Mouse (Mus musculus) spleen, postnatal 36 days (tissue): ENCODE results near the gene Mfsd12.
A peak's percentile ranks its signal among the peaks of the same experiment; 100 is the strongest.

Experiments
- DNase-seq, 2 experiments: peaks; one replicate each; pipeline ENCODE4 v3.0.0; 2022; ENCODE audit warnings: low spot score in 2 of 2, mixed read lengths in 1 of 2

The Mfsd12 gene

GRCm38 (mm10) chr10:81379183-81379553 lies 21.9 kb downstream of the Mfsd12 start:
- no peak for DNase-seq

GRCm38 (mm10) chr10:81379809-81380378 lies 22.6 kb downstream of the Mfsd12 start:
- no peak for DNase-seq

GRCm38 (mm10) chr10:81382039-81382438 lies 24.7 kb downstream of the Mfsd12 start:
- peak; percentile 74 to 88 for DNase-seq

GRCm38 (mm10) chr10:81383802-81384604 lies 26.7 kb downstream of the Mfsd12 start, which contains the start of the genes Dohh and Gm48551:
Gene Dohh, plus strand, starts transcription at chr10:81384428.
Gene Gm48551, plus strand, starts transcription at chr10:81384466.
- DNase-seq, result peak; percentile 97 to 98

GRCm38 (mm10) chr10:81384605-81384982 lies 27.3 kb downstream of the Mfsd12 start:
- no peak for DNase-seq

GRCm38 (mm10) chr10:81385603-81386306 lies 28.5 kb downstream of the Mfsd12 start:
- DNase-seq, result no peak

GRCm38 (mm10) chr10:81387716-81388115 lies 30.4 kb downstream of the Mfsd12 start:
- no peak for DNase-seq

- DNase-seq, result no peak
These were observed 31.3 kb downstream of the Mfsd12 start, which contains the start of gene Gm48552 for GRCm38 (mm10) chr10:81388505-81389055. Gene Gm48552, plus strand, starts transcription at chr10:81389005.

GRCm38 (mm10) chr10:81389373-81389772 lies 32.1 kb downstream of the Mfsd12 start:
- DNase-seq, result no peak

- DNase-seq, result peak; percentile 59 to 71
These were observed 32.7 kb downstream of the Mfsd12 start for GRCm38 (mm10) chr10:81389801-81390677.

- DNase-seq, result no peak
These were observed 33.3 kb downstream of the Mfsd12 start for GRCm38 (mm10) chr10:81390678-81390965.

- no peak for DNase-seq
These were observed 35.0 kb downstream of the Mfsd12 start for GRCm38 (mm10) chr10:81392270-81392669.

GRCm38 (mm10) chr10:81392781-81393185 lies 35.5 kb downstream of the Mfsd12 start, which contains the start of gene Smim24:
Gene Smim24, plus strand, starts transcription at chr10:81393051.
- no peak for DNase-seq

GRCm38 (mm10) chr10:81393456-81394063 lies 36.3 kb downstream of the Mfsd12 start:
- DNase-seq, result no peak

- DNase-seq, result peak; percentile 51 to 63
These were observed 37.8 kb downstream of the Mfsd12 start for GRCm38 (mm10) chr10:81395127-81395526.

GRCm38 (mm10) chr10:81395865-81396264 lies 38.6 kb downstream of the Mfsd12 start:
- no peak for DNase-seq

- DNase-seq, result no peak
These were observed 39.5 kb downstream of the Mfsd12 start for GRCm38 (mm10) chr10:81396749-81397148.

- no peak for DNase-seq
These were observed 42.0 kb downstream of the Mfsd12 start for GRCm38 (mm10) chr10:81399296-81399695.

GRCm38 (mm10) chr10:81399798-81400308 lies 42.6 kb downstream of the Mfsd12 start:
- no peak for DNase-seq

GRCm38 (mm10) chr10:81400371-81401204 lies 43.3 kb downstream of the Mfsd12 start:
- DNase-seq, result no peak
